Mouse (Mus musculus) right cerebral cortex, postnatal 14 days (tissue): ENCODE results near the gene Pno1.

Experiments
- DNase-seq: peaks from one replicate; pipeline ENCODE4 v3.0.0; 2022

Pno1 gene

GRCm38 (mm10) chr11:17176638-17177037 is 34.7 kb downstream of the Pno1 start:
- DNase-seq: no peak

- no peak for DNase-seq
These were observed 39.1 kb downstream of the Pno1 start for GRCm38 (mm10) chr11:17172300-17172699.

DNA sequence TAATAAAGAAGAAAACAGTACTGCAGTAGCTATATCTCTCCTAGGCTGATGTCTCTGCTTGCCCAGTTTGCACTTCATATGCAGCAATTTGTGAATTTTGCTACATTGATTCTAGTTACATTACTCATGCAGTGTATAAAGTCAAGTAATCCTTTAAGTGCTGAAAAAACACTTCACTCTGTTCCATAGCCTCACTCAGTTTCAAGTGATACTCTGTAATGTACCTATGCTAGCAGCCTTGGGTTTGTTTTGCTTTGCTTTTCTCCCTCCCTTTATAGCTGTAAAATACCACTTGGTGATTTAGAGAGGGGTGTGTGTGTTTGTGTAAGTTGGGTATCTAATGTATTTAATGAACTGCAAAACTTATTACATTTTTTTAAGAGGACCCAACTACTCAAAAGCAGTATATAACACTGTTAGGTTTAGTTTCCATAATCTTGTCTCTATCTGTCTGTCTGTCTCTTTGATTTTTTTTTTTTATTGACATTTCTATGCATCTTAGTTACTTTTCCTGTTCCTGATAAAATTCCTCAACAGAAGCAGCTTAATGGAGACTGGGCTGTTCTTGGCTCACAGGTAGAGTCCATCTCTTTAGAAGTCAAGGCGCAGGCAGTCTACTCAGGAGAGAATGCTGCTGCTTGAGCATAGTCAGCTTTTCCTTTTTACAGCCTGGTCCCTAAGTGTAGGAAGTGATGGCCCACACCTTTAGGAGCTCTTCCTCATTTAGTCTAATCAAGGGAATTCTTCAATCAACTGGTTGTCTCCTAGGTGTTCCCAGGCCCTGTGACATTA is 40.2 kb downstream of the Pno1 start:
- no peak for DNase-seq

- no peak for DNase-seq
These were observed 42.1 kb downstream of the Pno1 start for GRCm38 (mm10) chr11:17169262-17169661.

DNA sequence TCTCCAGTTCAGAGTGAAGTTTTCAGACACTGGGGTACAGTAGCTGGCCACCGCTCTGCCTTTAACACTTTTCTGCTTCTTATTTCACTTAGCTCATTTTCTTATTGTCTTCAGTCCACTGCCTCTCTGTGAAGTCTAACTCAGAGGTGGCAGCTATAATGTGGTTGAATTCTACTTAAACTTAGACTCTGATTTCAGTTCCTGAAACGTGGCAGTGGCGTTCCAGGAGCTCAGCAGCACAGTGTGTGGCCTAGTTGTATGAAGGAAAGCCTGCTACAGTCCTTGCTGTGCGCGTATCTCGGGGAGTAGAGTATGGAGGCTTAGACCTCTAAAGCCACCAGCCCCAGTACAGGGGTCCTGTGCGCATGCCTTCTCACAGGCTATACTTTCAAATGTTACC is 44.7 kb downstream of the Pno1 start:
- DNase-seq: no peak

DNA sequence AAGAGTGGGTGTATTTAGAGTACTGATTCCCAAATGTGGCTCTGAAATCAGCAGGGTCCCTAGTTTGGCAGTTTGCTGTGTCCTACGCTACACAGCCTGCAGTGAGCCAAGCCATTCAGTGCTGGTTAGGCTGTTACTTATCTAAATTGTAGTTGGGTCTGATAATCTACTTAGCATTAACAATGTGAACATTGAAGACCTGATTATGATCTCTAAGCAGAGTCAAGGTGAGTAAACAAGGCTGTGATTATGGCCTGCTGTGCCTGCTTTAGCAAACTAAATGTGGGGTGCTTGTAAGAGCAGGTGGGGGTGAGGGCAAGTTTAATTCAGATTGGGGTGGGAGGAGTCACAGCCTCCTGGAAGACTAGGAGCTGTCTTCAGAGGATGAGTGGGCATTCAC is 47.4 kb downstream of the Pno1 start:
- no peak for DNase-seq

GRCm38 (mm10) chr11:17160242-17160641 is 51.1 kb downstream of the Pno1 start:
- peak; percentile 32 for DNase-seq

GRCm38 (mm10) chr11:17159738-17160241 is 51.6 kb downstream of the Pno1 start:
- peak; percentile 47 for DNase-seq

- DNase-seq: peak; percentile 98
These were observed 52.3 kb downstream of the Pno1 start, which contains the start of gene Ppp3r1 for GRCm38 (mm10) chr11:17158858-17159737. TSS of gene Ppp3r1 (plus strand) at chr11:17159263.
